Mouse (Mus musculus): Measurements from ENCODE around the gene Qars.

- TF ChIP-seq CTCF (conservative IDR thresholded peaks at IDR 0.05; ENCODE audit: low read length) = no peak
- TF ChIP-seq NANOG (IDR thresholded peaks at IDR 0.05; ENCODE audit: borderline replicate concordance, low read length) = no peak
- no peak for TF ChIP-seq POU5F1 (IDR thresholded peaks at IDR 0.05; ENCODE audit: borderline replicate concordance, low read length)
Observed at GRCm38 (mm10) chr9:108485301-108485875, 22.1 kb upstream of the Qars start.

Measured in E14TG2a.4 (cell line).